Mouse (Mus musculus): ENCODE data around the gene Il10.

The Il10 gene

GRCm38 (mm10) chr1:131019492-131020098, at the start of gene Il10:
TSS of gene Il10 (plus strand) at chr1:131019845.
- no peak for DNase-seq (ENCODE audit: extremely low spot score, low read depth, low spot score)

- no peak for DNase-seq (ENCODE audit: extremely low spot score, low read depth, low spot score)
Measured at GRCm38 (mm10) chr1:130979455-130979854, 40.2 kb upstream of the Il10 start.

- no peak for DNase-seq (ENCODE audit: extremely low spot score, low read depth, low spot score)
Measured at GRCm38 (mm10) chr1:130984441-130984840, 35.2 kb upstream of the Il10 start.

GRCm38 (mm10) chr1:130987001-130987400, 32.6 kb upstream of the Il10 start:
- no peak for DNase-seq (ENCODE audit: extremely low spot score, low read depth, low spot score)

GRCm38 (mm10) chr1:130987418-130987817, 32.2 kb upstream of the Il10 start:
- no peak for DNase-seq (ENCODE audit: extremely low spot score, low read depth, low spot score)

GRCm38 (mm10) chr1:130989331-130989730, 30.3 kb upstream of the Il10 start:
- no peak for DNase-seq (ENCODE audit: extremely low spot score, low read depth, low spot score)

- DNase-seq (ENCODE audit: extremely low spot score, low read depth, low spot score) = no peak
Measured at GRCm38 (mm10) chr1:130990448-130990847, 29.2 kb upstream of the Il10 start.

GRCm38 (mm10) chr1:130993574-130994154, 26.0 kb upstream of the Il10 start:
- DNase-seq (ENCODE audit: extremely low spot score, low read depth, low spot score) = no peak

- DNase-seq (ENCODE audit: extremely low spot score, low read depth, low spot score) = no peak
Measured at GRCm38 (mm10) chr1:130995515-130995914, 24.1 kb upstream of the Il10 start.

GRCm38 (mm10) chr1:130996356-130996755, 23.3 kb upstream of the Il10 start:
- DNase-seq (ENCODE audit: extremely low spot score, low read depth, low spot score) = no peak

- no peak for DNase-seq (ENCODE audit: extremely low spot score, low read depth, low spot score)
Measured at GRCm38 (mm10) chr1:130997441-130997840, 22.2 kb upstream of the Il10 start.

- DNase-seq (ENCODE audit: extremely low spot score, low read depth, low spot score) = no peak
Measured at GRCm38 (mm10) chr1:130998321-130998720, 21.3 kb upstream of the Il10 start.

- no peak for DNase-seq (ENCODE audit: extremely low spot score, low read depth, low spot score)
Measured at GRCm38 (mm10) chr1:130999708-131000107, 19.9 kb upstream of the Il10 start.

- no peak for DNase-seq (ENCODE audit: extremely low spot score, low read depth, low spot score)
Measured at GRCm38 (mm10) chr1:131000296-131000695, 19.3 kb upstream of the Il10 start.

GRCm38 (mm10) chr1:131002561-131002960, 17.1 kb upstream of the Il10 start:
- no peak for DNase-seq (ENCODE audit: extremely low spot score, low read depth, low spot score)

- no peak for DNase-seq (ENCODE audit: extremely low spot score, low read depth, low spot score)
Measured at GRCm38 (mm10) chr1:131003037-131003922, 16.4 kb upstream of the Il10 start.

- no peak for DNase-seq (ENCODE audit: extremely low spot score, low read depth, low spot score)
Measured at GRCm38 (mm10) chr1:131006069-131006468, 13.6 kb upstream of the Il10 start.

GRCm38 (mm10) chr1:131010201-131011153, 9.2 kb upstream of the Il10 start:
- DNase-seq (ENCODE audit: extremely low spot score, low read depth, low spot score) = no peak

- no peak for DNase-seq (ENCODE audit: extremely low spot score, low read depth, low spot score)
Measured at GRCm38 (mm10) chr1:131012494-131012893, 7.2 kb upstream of the Il10 start.

GRCm38 (mm10) chr1:131013926-131014325, 5.7 kb upstream of the Il10 start:
- DNase-seq (ENCODE audit: extremely low spot score, low read depth, low spot score) = no peak

GRCm38 (mm10) chr1:131015281-131015680, 4.4 kb upstream of the Il10 start:
- no peak for DNase-seq (ENCODE audit: extremely low spot score, low read depth, low spot score)
